Comparison of ENCODE assay signal across 9 mouse cellular contexts in genomic region chr14:21748142-21748870, GRCm38 (mm10). TPM values are rescaled to one million over a fixed set of nuclear protein-coding genes. Genes with fewer than 3 reads are reported as not detected.
DNase-seq lines count a peak whose midpoint lies in the region; ATAC-seq and TF ChIP-seq lines count a peak whose summit lies in the region.
"Had no signal": no experiment of that assay in that cellular context is flagged by ENCODE, and none has a peak within 500 bp of the region (broad histone marks: within the 10 kb centered on the region; RNA-seq: fewer than 3 reads in every experiment).

No protein-coding gene starts in this region.

- WGBS in hindbrain, embryonic 10.5 days = 41% methylated on average over 15 of the region's 15 CpGs
- WGBS in hindbrain, embryonic 16.5 days = 44% methylated on average over 15 of the region's 15 CpGs
- 39% methylated on average over 15 of the region's 15 CpGs for WGBS in lung, embryonic 14.5 days

- ATAC-seq in hindbrain, embryonic 16.5 days = no peak
- ATAC-seq in lung, embryonic 14.5 days (ENCODE audit: insufficient read depth) = no peak

- no peaks in the 10 kb centered on the region for H3K36me3 ChIP-seq in hindbrain, embryonic 10.5 days
- H3K36me3 ChIP-seq in hindbrain, embryonic 16.5 days (ENCODE audit: control insufficient read depth, insufficient read depth, low read length) = no peaks in the 10 kb centered on the region
- no peaks in the 10 kb centered on the region for H3K36me3 ChIP-seq in lung, embryonic 14.5 days (ENCODE audit: insufficient read depth)
- H3K36me3 ChIP-seq: hindbrain, embryonic 15.5 days had no signal

- peak; percentile 76 for TF ChIP-seq CTCF in gastrocnemius, adult 2 months (IDR thresholded peaks at IDR 0.05)
- TF ChIP-seq CTCF in lung, embryonic 14.5 days (IDR thresholded peaks at IDR 0.05; ENCODE audit: low read depth) = peak; percentile 62

- no peak overlapping the region for H3K4me3 ChIP-seq in hindbrain, embryonic 10.5 days
- no peak overlapping the region for H3K4me3 ChIP-seq in hindbrain, embryonic 16.5 days (ENCODE audit: low read length)
- H3K4me3 ChIP-seq in gastrocnemius, adult 2 months = peak overlapping the region; percentile 74
- no peak overlapping the region for H3K4me3 ChIP-seq in lung, embryonic 14.5 days (ENCODE audit: low read depth, low read length)
- H3K4me3 ChIP-seq: hindbrain, embryonic 15.5 days had no signal

- 0 out of 2 replicates have a peak, but pooled peaks cover 6% of the 10 kb centered on the region for H3K27me3 ChIP-seq in hindbrain, embryonic 10.5 days (ENCODE audit: insufficient read depth, poor library complexity, severe bottlenecking)
- H3K27me3 ChIP-seq in hindbrain, embryonic 16.5 days (replicated peaks; ENCODE audit: control insufficient read depth, insufficient read depth, low read length) = no peaks in the 10 kb centered on the region
- H3K27me3 ChIP-seq in lung, embryonic 14.5 days (ENCODE audit: insufficient read depth, low read length) = no peaks in the 10 kb centered on the region
- H3K27me3 ChIP-seq: hindbrain, embryonic 15.5 days had no signal

- H3K27ac ChIP-seq in hindbrain, embryonic 10.5 days = no peak overlapping the region
- no peak overlapping the region for H3K27ac ChIP-seq in hindbrain, embryonic 16.5 days (ENCODE audit: low read depth, low read length)
- H3K27ac ChIP-seq in gastrocnemius, adult 2 months = peak overlapping the region; percentile 96
- no peak overlapping the region for H3K27ac ChIP-seq in lung, embryonic 14.5 days (ENCODE audit: low read depth)
- H3K27ac ChIP-seq: hindbrain, embryonic 15.5 days had no signal

- DNase-seq in hindbrain, embryonic 10.5 days (ENCODE audit: low spot score) = peak; percentile 37
- peak; percentile 77 for DNase-seq in right cerebral cortex, postnatal 4 days
- no peak for DNase-seq in right cerebral cortex, postnatal 36 days (ENCODE audit: low spot score in 2 of 2)
- peak; percentile 67 for DNase-seq in adrenal gland, postnatal 14 days
- peak; percentile 76 for DNase-seq in gastrocnemius, adult 2 months
- peak; percentile 82 for DNase-seq in lung, embryonic 14.5 days
- DNase-seq in Muller cell, postnatal 12 days (ENCODE audit: inconsistent ontology term) = no peak

- intact Hi-C loops in gastrocnemius, adult 2 months (cut with DNase I) = loop anchor here (5.0 kb wide), 1 partner anchor 246 kb away; no protein-coding TSS in a partner anchor

- H3K9me3 ChIP-seq in hindbrain, embryonic 10.5 days = no peaks in the 10 kb centered on the region
- no peaks in the 10 kb centered on the region for H3K9me3 ChIP-seq in hindbrain, embryonic 16.5 days (ENCODE audit: control insufficient read depth, low read length)
- no peaks in the 10 kb centered on the region for H3K9me3 ChIP-seq in lung, embryonic 14.5 days (ENCODE audit: low read depth, low read length)
- H3K9me3 ChIP-seq: hindbrain, embryonic 15.5 days had no signal

- H3K4me2 ChIP-seq in hindbrain, embryonic 16.5 days (ENCODE audit: low read length) = no peak overlapping the region
- no peak overlapping the region for H3K4me2 ChIP-seq in lung, embryonic 14.5 days
- H3K4me2 ChIP-seq: hindbrain, embryonic 15.5 days had no signal

- H3K9ac ChIP-seq in hindbrain, embryonic 16.5 days (ENCODE audit: low read depth, low read length) = no peak overlapping the region
- H3K9ac ChIP-seq in lung, embryonic 14.5 days = no peak overlapping the region
- H3K9ac ChIP-seq: hindbrain, embryonic 15.5 days had no signal

- H3K4me1 ChIP-seq in hindbrain, embryonic 10.5 days (replicated peaks) = peaks cover 27% of the 10 kb centered on the region
- H3K4me1 ChIP-seq in hindbrain, embryonic 16.5 days (ENCODE audit: control insufficient read depth, insufficient read depth, low read depth, low read length) = peaks cover 16% of the 10 kb centered on the region
- peaks cover 6% of the 10 kb centered on the region; the same call in 1 of the 2 replicates for H3K4me1 ChIP-seq in lung, embryonic 14.5 days (ENCODE audit: insufficient read depth)

RNA-seq across cellular contexts. Expression of gene Samd8, which starts 2.0 kb away (rescaled TPM):
- polyA plus RNA-seq in hindbrain, embryonic 10.5 days (2016; fragmentation: Nextera tagmentation; extraction: Ambion mirVana) = 10.9 and 11.3 TPM in 2 replicates
- polyA plus RNA-seq in hindbrain, embryonic 16.5 days (2015; fragmentation: Nextera tagmentation; extraction: Ambion mirVana) = 20.4 TPM in 2 replicates
- 36.1 and 36.9 TPM in 2 replicates for total RNA-seq in adrenal gland, postnatal 14 days (2021)
- total RNA-seq in gastrocnemius, adult 2 months (2021) = 10 to 100 TPM; 57.3 to 63.4 TPM
- 8.5 and 9.9 TPM in 2 replicates for polyA plus RNA-seq in lung, embryonic 14.5 days (2014; fragmentation: Nextera tagmentation; extraction: Ambion mirVana)

RNA-seq across cellular contexts. Expression of gene Dusp13, which starts 2.7 kb away (rescaled TPM):
- polyA plus RNA-seq in hindbrain, embryonic 10.5 days (2016; fragmentation: Nextera tagmentation; extraction: Ambion mirVana) = not detected in 2 replicates
- polyA plus RNA-seq in hindbrain, embryonic 16.5 days (2015; fragmentation: Nextera tagmentation; extraction: Ambion mirVana) = 0.36 TPM in 1 of 2 replicates, not detected in the other
- total RNA-seq in adrenal gland, postnatal 14 days (2021) = not detected in 2 replicates
- 100 to 1,000 TPM; 194 to 238 TPM for total RNA-seq in gastrocnemius, adult 2 months (2021)
- not detected in 2 replicates for polyA plus RNA-seq in lung, embryonic 14.5 days (2014; fragmentation: Nextera tagmentation; extraction: Ambion mirVana)
- polyA plus RNA-seq: hindbrain, embryonic 15.5 days had no signal

RNA-seq across cellular contexts. Expression of gene Dupd1, which starts 33.9 kb away (rescaled TPM):
- polyA plus RNA-seq in hindbrain, embryonic 10.5 days (2016; fragmentation: Nextera tagmentation; extraction: Ambion mirVana) = 0.14 and 0.22 TPM in 2 replicates
- 0.14 TPM in 1 of 2 replicates, not detected in the other for polyA plus RNA-seq in hindbrain, embryonic 16.5 days (2015; fragmentation: Nextera tagmentation; extraction: Ambion mirVana)
- 0.70 and 1.8 TPM in 2 replicates for total RNA-seq in adrenal gland, postnatal 14 days (2021)
- 10 to 100 TPM; 33.6 to 58.6 TPM for total RNA-seq in gastrocnemius, adult 2 months (2021)
- not detected in 2 replicates for polyA plus RNA-seq in lung, embryonic 14.5 days (2014; fragmentation: Nextera tagmentation; extraction: Ambion mirVana)

Comparison
In these comparisons a context has a peak if more than half of its experiments do, and no peak if none do; other contexts are left out.
1. DNase-seq: peak in hindbrain, embryonic 10.5 days (single experiment), right cerebral cortex, postnatal 4 days (single experiment), adrenal gland, postnatal 14 days (single experiment), gastrocnemius, adult 2 months (single experiment) and lung, embryonic 14.5 days (single experiment); none in right cerebral cortex, postnatal 36 days (0 of 2) and Muller cell, postnatal 12 days (single experiment).